Mouse (Mus musculus) urinary bladder, postnatal 36 days (tissue): ENCODE measurements around the gene Wwox.
A peak's percentile ranks its signal among the peaks of the same experiment; 100 is the strongest.

Experiments
- DNase-seq, 2 experiments: peaks; one replicate each; pipeline ENCODE4 v3.0.0; 2022; ENCODE audit warnings: low spot score in 2 of 2, mixed read lengths in 1 of 2

Gene Wwox

DNA sequence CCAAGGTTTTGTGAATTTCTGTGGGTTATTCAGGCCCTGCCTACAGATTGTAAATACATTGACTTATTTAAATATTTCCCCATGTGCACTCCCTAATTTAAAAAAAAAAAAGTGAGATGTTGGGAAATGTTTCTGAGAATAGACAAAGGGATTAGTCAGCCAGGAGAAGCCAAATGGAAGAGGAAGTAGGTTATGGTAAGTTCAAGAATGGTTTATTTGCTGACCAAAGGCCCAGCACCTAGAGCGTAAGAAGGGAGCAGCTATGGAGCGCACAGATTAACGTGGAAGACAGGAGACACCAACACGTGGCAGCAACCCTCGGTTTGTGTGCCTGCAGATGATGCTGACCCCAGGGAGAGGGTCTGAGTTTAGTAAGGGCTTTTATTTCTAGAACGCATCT is 871.5 kb downstream of the Wwox start:
- DNase-seq, result no peak

DNA sequence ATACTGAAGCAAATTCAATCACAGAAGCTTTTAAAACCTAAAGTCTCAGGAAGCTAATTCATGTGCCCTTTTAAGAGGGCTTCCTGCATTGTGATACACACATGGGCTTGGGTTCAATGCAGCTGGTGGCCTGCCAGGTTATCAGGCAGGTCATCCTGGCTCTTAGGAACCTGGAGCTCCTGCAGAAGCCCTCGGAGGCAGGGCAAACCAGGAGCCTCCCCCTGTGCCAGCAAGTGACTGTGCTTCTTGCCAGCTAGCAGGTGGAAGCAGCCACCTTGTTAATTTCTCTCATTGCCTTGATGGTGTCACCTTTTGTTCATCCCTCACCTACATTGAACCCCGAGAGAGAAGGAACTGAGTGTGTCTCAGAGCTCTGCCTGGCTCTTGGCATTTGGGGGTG is 872.9 kb downstream of the Wwox start:
- DNase-seq, result no peak

DNA sequence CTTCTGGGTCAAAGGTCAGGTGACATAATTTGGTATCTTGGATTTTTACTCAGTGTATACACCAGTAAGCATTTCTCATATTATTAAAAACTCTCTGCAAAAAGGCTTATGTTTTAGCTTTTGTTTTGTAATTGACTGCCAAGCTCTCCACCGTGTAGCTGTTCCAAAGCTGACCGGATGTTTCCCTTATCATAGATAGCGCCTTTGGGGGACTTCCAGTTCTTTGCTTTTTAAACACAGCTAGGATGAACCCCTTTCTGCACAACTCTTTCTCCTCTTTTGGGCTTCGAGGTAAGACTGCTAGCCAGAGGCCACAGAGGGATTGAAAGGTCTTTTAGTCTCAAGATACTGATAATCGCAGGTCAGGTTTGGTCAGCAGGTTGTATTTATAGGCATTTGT is 883.0 kb downstream of the Wwox start:
- no peak for DNase-seq

DNA sequence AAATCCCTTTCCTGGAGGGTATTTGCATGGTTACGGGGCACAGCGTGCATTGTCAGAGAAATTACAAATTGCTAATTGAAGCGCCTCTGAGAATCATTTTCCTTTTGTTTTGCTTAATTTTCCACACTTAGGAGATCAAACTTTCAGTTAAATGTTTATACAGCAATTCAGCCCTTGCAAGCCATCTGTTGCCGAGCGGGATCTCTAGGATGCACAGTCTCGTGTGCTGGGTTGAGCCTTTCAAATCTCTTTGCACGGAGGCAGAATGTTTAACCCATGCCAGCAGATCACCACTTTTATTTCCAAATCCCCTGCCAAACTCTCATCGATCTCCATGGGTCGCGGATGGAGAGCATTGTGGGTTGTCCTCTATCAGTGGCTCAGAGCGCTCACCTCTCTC is 891.2 kb downstream of the Wwox start:
- DNase-seq, result no peak

DNA sequence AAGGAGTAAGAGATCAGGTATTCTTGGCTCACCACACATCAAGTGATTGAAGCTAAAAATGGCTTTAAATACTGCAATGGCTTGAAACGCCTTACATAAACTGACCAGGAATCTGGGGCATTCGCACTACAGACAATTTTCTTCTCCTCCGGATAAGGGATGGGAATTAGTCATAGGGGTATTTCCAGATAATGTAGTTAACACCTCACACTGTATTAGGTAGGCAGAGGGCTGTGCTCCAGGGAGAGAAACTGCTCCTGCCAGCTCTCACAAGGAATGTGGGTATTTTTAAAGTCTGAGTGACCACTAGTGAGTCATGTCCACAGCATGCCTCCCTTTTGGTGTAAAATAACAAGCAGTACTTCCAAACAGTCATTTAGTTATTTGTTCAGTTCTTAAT is 894.5 kb downstream of the Wwox start:
- DNase-seq, result no peak

DNA sequence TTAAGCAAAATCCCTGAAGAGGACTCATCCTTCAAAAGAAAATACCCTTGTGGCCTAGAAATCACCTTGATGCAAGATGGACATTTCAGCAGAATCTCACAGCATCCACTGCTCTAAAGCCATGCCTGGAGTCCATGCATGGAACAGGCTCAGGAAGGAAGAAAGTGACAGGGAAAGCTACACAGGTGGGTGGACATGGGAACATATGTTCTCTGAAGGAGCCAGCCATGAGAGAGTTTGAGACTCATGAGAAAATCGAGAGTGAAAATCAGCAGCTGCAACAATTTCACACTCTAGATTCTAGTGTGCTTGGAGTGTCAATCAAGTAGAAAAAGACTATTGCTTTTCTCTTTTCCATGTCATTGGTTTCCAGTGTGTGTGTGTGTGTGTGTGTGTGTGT is 896.9 kb downstream of the Wwox start:
- no peak for DNase-seq

DNA sequence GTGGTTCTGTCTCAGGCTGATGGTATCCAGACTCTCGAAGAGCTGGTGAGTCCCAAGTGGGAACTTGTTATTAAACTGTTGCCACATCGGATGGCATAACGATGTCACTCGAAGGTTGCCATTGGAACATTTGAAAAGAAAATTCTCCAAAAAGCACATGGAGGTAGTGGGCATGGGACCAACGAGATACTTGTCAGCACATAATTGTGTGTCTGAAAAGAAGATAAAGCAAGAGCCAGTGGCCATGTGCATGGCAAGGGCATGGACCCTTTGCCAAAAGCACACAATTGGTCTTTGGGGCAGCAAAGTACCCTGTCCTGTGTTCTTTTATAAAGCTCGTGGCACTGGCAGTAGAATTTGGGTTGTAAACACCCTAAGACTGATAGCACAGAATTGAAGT is 909.2 kb downstream of the Wwox start:
- no peak for DNase-seq

DNA sequence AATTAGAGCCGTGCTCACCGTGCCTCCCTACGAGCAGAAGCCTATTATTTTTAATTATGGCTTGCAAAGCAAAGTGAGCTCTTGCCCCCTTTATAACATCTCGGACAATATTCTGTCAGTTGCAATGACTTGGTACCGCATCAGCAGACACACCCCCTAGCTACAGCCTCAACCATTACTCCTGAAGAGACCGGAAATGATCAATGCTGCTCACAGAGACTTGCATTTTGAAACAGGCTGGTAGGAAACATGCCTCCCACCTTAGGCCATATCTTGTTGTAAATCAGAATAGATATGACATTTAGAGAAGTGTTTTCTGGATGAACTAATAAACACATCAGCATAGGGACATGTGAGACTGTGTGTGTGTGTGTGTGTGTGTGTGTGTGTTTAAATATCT is 911.3 kb downstream of the Wwox start:
- no peak for DNase-seq

DNA sequence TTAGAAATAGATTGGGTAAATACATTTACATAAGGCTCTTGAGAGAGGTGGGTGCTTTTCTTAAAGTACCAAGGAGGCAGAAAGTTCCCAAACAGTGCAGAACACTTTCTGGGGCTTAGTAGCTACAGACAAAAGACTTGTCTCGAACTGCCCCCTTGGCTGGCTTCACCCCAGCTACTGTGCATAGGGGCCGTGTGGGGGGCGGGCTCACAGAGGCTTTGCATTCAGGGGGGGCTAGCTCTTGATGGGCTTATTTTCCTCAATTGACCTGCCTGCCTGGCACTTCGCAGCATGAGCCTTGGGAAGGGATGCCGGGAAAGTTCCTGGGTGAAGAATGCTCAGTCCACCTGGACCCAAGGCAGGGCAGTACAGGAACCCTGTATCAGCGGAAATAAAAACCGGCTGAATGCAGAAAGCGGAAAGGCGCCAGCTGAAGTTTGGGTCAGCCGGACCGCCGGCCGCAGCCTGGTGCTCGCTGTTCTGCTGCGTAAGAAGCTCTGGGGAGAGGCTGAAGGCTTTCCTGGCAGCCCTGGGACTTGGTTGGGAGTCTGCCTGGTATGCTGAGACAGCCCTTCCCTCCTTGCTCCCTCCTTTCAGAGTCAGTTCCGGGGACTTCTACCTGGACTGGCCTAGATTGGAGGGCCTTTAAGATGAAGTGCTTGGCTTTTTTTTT is 918.3 kb downstream of the Wwox start:
- peak; percentile 6 to 40 for DNase-seq

DNA sequence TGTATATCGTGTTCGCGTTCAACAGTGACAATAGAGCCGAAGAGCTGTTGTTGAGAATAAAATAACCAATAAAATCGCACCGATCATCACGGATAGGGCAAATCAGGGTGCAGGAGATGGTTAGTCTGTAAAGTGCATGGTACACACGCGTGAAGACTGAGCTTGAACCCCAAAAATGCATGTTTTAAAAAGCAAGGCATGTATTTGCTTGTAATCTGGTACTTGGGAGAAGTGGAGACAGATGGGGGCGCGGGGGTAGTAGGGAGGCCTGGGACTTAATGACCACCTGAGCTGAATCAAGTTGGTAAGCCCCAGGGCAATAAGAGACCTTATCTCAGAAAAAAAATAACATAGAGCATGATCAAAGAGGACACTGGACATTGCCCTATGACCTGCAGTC is 919.0 kb downstream of the Wwox start:
- DNase-seq, result no peak

DNA sequence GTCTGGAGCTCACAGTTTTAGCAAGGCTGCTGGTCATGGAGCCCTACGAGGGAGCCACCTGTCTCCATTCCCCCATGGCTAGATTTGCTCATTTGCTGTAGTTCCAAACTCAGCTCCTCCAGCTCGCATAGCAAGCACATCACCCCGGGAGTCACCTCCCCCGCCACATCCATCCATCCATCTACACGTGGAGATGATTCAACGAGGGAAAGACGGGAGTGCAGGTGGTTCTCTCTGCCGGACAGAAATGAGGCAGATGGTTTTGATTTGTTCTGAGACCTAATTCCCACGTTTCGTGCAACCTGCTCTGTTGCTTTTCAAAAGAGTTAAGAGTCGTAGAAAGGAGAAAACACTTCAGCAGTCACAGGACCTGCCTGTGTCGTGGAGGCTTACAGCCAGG is 920.2 kb downstream of the Wwox start:
- no peak for DNase-seq

DNA sequence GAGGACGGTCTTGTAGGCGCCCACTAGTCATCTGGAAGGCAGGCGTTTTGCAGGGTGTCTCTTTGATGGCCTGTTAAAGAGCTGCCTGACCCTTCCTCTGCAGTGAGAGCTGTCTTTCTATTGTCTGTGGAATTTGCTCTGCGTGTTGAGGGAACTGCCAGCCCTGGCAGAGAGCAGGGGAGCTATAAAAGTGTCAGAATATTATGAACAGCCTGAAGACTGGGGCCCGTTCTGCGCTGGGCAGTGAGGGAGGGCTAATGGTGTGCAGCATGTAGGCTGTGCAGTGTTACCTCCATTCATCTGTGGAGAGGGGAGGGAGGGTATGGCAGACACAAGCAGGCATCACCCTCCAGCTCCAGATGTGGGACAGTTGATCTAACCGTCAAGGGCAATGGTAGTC is 923.1 kb downstream of the Wwox start:
- DNase-seq, result no peak

DNA sequence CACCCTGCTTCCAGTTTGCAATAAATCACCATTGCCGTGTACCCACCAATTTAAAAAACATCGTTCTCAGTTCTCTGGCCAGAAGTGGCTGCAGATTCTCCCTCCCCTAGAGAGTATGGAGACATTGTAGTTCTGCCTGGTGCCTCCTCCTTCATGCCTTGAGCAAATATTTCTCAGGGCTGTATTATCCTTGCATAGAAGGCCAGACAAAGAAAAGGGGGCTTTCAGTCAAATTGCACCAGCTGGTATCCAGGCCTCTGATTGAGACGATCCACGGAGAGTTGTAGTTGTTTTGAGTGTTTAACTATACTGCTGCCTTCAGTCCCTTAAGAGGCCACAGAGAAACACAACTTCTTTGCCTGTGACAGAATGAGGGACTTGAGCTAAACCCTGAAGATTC is 935.5 kb downstream of the Wwox start:
- no peak for DNase-seq

DNA sequence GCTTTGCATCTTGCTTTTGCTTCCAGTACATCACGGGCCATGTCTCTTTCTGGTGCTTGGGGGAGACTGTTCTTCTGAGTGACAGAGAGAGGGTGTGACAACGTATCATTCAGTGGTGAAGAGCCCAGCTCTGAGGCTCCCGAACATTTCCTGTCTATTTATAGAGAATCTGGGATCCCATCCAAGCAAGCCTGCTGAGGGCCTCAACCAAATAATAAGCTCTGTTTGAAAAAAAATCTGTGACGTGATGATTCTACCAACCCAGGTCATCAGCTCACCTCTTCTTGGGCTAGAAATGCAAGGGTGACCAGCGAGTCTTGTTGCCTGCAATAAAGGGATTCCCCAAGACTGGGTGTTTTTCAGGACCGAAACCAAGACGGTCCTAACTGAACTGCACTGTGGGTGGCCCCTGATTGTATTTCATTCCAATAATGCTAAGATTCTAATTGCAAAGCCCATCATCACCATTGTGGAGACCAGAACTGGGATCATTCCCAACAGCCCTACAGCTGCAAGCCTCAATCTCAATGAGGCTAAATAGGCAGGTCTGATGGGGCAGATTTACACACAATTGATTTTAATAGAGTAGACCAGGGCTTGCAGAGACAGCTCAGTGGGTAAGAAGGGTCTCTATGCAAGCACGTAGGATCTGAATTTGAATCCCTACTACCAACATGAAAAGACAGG is 936.0 kb downstream of the Wwox start:
- no peak for DNase-seq

DNA sequence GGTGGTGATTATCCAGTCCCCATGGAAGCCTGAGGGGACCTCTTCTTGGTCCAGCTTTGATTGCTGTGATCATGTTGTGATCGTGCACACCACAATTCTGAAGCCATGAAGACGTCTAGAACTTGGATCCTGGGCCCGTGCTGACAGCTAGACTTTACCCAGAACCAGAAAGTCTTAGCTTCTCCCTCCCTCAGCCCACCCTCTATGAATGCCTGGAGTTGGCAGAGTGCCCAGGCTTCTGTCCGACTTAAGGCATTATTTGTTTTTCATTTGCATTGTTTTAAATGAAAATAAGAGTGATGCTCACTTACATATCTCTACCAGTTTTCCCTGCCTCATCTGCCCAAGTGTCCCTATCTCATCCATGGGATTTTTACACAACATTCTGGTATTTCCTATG is 937.9 kb downstream of the Wwox start:
- DNase-seq, result no peak

DNA sequence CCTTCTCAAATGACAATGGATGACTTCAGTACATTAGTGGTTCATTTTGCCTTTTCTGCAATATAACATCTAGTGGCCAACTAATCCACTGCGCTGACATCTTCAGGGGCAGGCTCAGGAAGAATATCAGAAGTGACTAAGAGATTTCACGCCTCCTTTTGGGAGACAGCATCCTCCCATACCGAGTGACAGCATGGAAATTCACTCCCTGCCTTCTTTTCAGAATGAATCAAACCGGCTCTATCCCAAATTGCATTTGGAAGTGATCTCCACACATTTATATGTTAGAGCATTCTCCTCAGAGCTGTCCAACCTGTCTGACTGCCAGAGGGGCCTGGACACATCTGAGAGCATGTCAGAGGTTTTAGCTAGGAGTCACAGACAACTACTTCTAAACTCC is 940.6 kb downstream of the Wwox start:
- no peak for DNase-seq

DNA sequence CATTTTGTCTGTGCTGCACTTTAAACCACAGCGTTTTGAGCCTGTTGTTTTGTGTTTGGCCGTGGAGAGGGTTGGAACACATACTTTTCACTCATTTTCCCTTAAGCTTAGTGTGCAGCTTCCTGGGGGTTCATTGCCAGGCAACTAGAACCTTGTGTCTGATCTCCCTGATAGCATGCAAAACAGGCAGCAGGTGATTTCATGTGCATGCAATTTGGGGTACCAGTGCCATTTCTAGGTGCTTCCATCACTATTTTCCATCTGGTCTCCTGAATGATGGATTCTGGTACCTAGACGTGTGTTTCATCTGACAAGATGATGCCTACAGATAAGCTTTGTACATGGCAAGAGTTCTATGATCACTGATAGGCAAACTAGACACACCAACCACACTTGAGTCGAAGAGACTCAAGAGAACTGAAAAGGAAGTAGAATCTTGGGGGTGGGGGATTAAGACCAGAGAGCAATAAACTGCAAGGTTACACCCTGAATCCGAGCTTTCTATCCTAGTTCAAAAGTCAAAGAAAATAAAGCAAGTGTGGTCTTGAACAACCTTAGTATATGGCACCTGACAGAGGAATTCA is 951.6 kb downstream of the Wwox start:
- DNase-seq, result no peak

DNA sequence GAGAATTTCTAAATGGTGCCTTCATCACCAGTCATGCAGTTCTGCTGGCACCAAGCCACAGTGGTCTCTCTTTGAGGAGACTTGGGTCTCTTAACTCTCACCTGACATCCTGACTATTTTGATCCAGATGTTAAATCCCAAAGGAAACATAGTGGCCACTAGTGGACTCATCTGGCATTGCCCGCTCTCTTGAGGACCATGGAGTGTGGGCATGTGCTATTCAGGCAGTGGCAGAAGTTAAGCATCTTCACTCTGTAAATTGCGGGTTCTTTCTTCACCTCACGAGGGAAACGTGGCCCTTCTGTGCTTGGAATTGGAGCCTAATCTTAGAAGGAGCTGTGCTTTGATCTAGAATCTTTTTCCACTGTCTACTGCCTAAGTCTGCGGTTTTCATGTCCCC is 956.4 kb downstream of the Wwox start:
- DNase-seq, result no peak

DNA sequence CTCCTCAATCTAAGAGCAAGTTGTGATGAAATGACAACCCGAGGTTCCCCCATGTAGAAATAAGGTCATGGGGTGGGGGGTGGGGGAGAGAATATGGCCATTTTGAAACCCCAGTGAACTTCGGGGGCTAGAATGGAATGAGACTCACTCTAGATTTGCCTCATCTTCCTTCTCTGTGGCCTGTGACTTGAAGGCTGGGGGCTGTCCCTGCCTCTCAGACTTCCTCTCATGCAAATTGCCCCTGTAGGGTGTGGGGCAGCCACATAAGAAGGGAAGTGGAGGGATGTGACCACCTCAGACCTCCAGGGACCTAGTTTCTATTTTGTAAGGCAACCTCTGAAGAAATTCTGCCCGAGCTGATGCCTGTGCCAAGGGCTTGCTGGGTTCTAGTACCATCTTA is 958.5 kb downstream of the Wwox start:
- no peak for DNase-seq

DNA sequence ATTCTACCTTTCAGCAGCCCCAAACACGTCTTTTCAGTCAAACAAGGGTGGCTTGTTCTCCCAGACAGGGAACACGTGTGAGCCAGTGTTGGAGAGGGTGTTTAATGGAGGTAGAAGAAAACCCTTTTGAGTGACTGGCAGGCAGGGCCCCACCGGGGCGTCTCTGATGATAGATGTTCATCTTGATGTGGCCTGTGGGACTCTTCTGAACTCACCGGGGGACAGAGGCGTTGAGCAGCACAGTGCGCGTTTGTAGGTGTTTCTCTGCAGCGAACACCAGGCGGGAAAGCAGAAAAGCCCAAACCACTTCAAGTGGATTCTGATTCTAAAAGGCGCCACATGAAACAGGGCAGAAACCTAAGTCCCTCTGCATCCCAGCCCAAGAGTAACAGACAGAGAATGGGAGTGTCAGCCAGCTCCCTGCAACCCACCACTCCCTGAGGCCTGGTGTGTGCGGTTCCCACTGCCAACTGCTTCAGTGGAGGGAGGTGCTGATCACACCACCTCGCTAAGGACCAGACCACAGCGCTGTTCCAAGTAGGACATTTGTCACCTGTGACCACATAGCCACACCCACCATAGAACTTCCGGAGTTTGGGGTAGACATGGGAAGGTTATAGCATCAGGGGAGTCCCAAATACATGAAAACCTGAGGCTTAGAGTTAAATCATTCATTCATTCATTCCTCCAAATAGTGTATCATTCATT is 960.7 kb downstream of the Wwox start:
- no peak for DNase-seq
